Mouse (Mus musculus) liver, postnatal 0 days (tissue): ENCODE results near the gene Gpr83. TPM values are rescaled to one million over a fixed set of nuclear protein-coding genes. Genes with fewer than 3 reads are reported as not detected.

Experiments used
- ATAC-seq: fragments of 200-750 bp; cut with Nextera tagmentation; 2 replicates; pipeline ENCODE4 v1.8.0; 2017; ENCODE audit warnings: mild to moderate bottlenecking, moderate library complexity
- DNase-seq: peaks from one replicate; pipeline ENCODE4 v3.0.0-alpha.2; 2016
- H3K27ac ChIP-seq: fragments of 300-500 bp; sonication (generic); 2 replicates; pipeline ENCODE4 v1.5.1; 2014; ENCODE audit warnings: antibody characterized with exemption, moderate library complexity, mild to moderate bottlenecking, low read depth
- H3K27me3 ChIP-seq: fragments of 300-500 bp; sonication (generic); 2 replicates; pipeline ENCODE4 v1.6.1; 2014; ENCODE audit warnings: low read length, control low read depth, mixed read lengths; ENCODE audit not compliant: insufficient read depth
- H3K36me3 ChIP-seq: fragments of 300-500 bp; sonication (generic); replicated peaks from 2 replicates; pipeline ENCODE4 v1.6.1; 2014; ENCODE audit warnings: mild to moderate bottlenecking, control low read depth, low read length, moderate library complexity, mixed read lengths; ENCODE audit not compliant: insufficient read depth
- H3K4me1 ChIP-seq: fragments of 300-500 bp; sonication (generic); 2 replicates; pipeline ENCODE4 v1.6.1; 2014; ENCODE audit warnings: antibody characterized with exemption, mild to moderate bottlenecking, control low read depth; ENCODE audit not compliant: insufficient read depth
- H3K4me2 ChIP-seq: fragments of 300-500 bp; sonication (generic); 2 replicates; pipeline ENCODE4 v1.6.1; 2014; ENCODE audit warnings: low read depth, mild to moderate bottlenecking, low read length, moderate library complexity, mixed read lengths
- H3K4me3 ChIP-seq: fragments of 300-500 bp; sonication (generic); 2 replicates; pipeline ENCODE4 v1.5.1; 2014; ENCODE audit warnings: low read depth, low read length
- H3K9ac ChIP-seq: fragments of 300-500 bp; sonication (generic); replicated peaks from 2 replicates; pipeline ENCODE4 v1.6.1; 2014; ENCODE audit warnings: mild to moderate bottlenecking, moderate library complexity
- H3K9me3 ChIP-seq: fragments of 300-500 bp; sonication (generic); 2 replicates; pipeline ENCODE4 v1.6.1; 2016; ENCODE audit warnings: mild to moderate bottlenecking, control low read depth, low read length, mixed read lengths
- CTCF ChIP-seq: sonication (generic); IDR thresholded peaks from 2 replicates; pipeline ENCODE4 v1.5.1; 2016; ENCODE audit warnings: antibody characterized with exemption, low read depth
- EP300 ChIP-seq: IDR thresholded peaks from 2 replicates; pipeline ENCODE4 v1.6.1; 2016; ENCODE audit warnings: antibody characterized with exemption, low read depth, mild to moderate bottlenecking
- WGBS: fragments of 180-500 bp; shearing (Covaris S2); extraction: QIAGEN DNeasy Blood & Tissue Kit; methylation state at CpG from one replicate; pipeline ENCODE4 v1.1.7; 2014; ENCODE audit not compliant: insufficient replicate concordance; 5-methylcytosine and 5-hydroxymethylcytosine counted together
- polyA plus RNA-seq: library from polyadenylated mRNA; unstranded; fragments of >200 nt; fragmentation: Nextera tagmentation; extraction: Ambion mirVana; gene quantifications from 2 replicates; pipeline ENCODE4 v1.2.1, GENCODE M21; 2015

Gene Gpr83
- polyA plus RNA-seq, 1 experiment from 2014 or later = not detected

DNA sequence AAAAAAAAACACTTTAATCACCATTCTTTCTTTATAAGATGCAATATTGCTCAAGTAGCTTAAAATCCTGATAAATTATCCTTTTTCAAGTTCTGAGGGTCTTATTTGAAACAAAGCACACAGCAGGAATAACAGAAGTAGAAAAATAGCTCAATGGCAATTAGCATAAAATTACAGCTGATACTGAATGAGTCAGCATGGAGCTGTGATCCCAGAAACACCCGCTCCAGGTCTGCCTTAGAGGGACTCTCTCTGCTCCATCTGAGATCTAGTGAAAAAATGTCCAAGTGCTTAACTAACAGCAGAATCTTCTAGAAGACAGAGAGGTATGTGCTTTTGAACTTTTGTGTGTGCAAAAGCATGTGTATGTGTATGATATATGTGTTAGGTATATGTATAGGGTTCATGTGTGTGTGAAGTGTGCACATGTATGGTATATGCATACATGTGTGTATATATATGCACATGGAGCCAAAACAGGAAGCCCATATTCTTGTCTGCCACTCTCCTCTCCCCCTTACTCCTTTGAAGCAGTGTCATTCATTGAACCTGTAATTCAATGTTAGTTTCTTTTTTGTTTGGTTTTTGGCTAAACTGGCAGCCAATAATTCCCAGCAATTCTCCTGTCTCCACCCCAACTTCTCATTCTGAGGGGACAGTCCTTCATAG is 11.6 kb upstream of the Gpr83 start:
- H3K4me1 ChIP-seq = no peaks in the 10 kb centered on the region
- WGBS = 78% methylated on average over 1 of the region's 1 CpGs
- no peak overlapping the region for H3K4me2 ChIP-seq
- H3K27ac ChIP-seq = no peak overlapping the region
- H3K27me3 ChIP-seq = no peaks in the 10 kb centered on the region
- TF ChIP-seq CTCF (no peak), EP300 (no peak)
- DNase-seq = no peak
- ATAC-seq = no peak
- H3K9me3 ChIP-seq = no peaks in the 10 kb centered on the region
- no peak overlapping the region for H3K9ac ChIP-seq
- no peaks in the 10 kb centered on the region for H3K36me3 ChIP-seq
- H3K4me3 ChIP-seq = no peak overlapping the region

DNA sequence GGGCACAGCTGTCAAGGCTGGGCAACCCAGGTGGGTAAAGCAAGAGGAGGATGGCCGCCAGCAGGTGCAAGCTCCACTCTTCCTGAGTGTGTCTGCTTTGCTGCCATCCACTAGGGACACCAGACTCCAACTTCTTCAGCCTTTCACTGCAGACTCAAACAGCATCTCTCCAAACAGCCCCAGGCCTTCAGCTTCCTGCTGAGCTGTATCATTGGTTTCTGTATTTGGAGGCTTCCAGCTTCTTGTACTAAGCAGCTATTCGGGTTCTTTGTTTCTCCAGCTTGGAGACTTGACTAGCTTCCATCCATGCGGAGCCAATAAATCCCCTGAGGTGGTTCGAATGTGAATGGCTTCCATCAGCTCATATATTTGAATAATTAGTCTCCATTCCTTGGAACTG is 5.4 kb upstream of the Gpr83 start:
- TF ChIP-seq EP300 = no peak
- no peak for TF ChIP-seq CTCF
- no peaks in the 10 kb centered on the region for H3K36me3 ChIP-seq
- no peak overlapping the region for H3K9ac ChIP-seq
- H3K4me1 ChIP-seq = no peaks in the 10 kb centered on the region
- no peak overlapping the region for H3K4me3 ChIP-seq
- H3K27ac ChIP-seq = no peak overlapping the region
- no peak for ATAC-seq
- no peaks in the 10 kb centered on the region for H3K9me3 ChIP-seq
- H3K27me3 ChIP-seq = peaks cover 16% of the 10 kb centered on the region; the same call in 1 of the 2 replicates
- no peak overlapping the region for H3K4me2 ChIP-seq
- no peak for DNase-seq
- WGBS = 69% methylated on average over 4 of the region's 4 CpGs

DNA sequence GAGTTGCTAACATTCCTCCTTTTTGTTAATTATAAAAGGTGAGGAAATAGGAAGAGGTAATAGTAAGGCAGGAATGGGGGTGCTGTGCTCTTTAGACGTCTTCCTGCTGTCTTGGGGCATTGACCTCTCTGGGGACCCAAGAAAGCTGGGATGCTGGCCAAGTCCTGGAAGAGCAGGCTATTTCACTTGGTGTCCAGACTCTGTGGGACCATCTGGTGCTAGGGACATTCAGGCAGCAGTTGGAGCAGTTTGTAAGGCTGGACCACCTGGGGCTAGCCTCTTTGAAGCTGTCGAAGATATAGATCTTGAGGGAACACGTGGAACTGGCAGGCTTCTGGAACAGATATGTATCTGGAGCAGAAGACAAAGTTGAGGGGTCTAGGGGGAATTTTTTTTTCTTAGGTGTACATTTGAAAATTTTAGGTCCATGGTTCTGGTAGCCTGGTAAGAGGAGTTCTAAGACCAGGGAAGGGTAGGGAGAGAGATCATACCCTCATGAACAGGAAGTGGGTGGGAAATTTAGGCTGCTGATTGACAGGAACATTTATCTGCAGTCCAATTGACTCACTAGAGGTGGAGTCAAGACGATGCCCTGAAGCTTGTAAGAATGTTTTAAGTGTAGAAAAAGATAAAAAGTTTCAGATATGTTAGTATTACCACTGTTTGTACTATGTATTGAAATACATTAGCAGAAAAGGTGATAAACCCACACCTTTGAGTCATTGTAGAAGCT is 2.9 kb upstream of the Gpr83 start:
- Histone ChIP-seq H3K9me3 (no peaks in the 10 kb centered on the region), H3K36me3 (no peaks in the 10 kb centered on the region), H3K27ac (no peak overlapping the region), H3K4me2 (no peak overlapping the region), H3K4me1 (no peaks in the 10 kb centered on the region), H3K27me3 (peaks cover 37% of the 10 kb centered on the region), H3K9ac (no peak overlapping the region), H3K4me3 (no peak overlapping the region)
- 46% methylated on average over 4 of the region's 4 CpGs for WGBS
- TF ChIP-seq CTCF (no peak), EP300 (no peak)
- no peak for ATAC-seq
- no peak for DNase-seq

GRCm38 (mm10) chr9:14858170-14858706 is 1.8 kb upstream of the Gpr83 start:
- Histone ChIP-seq H3K4me1 (no peaks in the 10 kb centered on the region), H3K9ac (no peak overlapping the region), H3K4me3 (no peak overlapping the region), H3K9me3 (no peaks in the 10 kb centered on the region), H3K36me3 (no peaks in the 10 kb centered on the region), H3K27me3 (peaks cover 41% of the 10 kb centered on the region), H3K4me2 (no peak overlapping the region), H3K27ac (no peak overlapping the region)
- ATAC-seq (no peak), DNase-seq (no peak)
- 56% methylated on average over 7 of the region's 7 CpGs for WGBS
- TF ChIP-seq EP300 (no peak), CTCF (no peak)

GRCm38 (mm10) chr9:14858782-14859181 is 1.2 kb upstream of the Gpr83 start:
- H3K9ac ChIP-seq = no peak overlapping the region
- H3K27me3 ChIP-seq = peaks cover 41% of the 10 kb centered on the region
- ATAC-seq (no peak), DNase-seq (no peak)
- H3K4me3 ChIP-seq = no peak overlapping the region
- no peaks in the 10 kb centered on the region for H3K4me1 ChIP-seq
- no peak overlapping the region for H3K4me2 ChIP-seq
- H3K9me3 ChIP-seq = no peaks in the 10 kb centered on the region
- H3K36me3 ChIP-seq = no peaks in the 10 kb centered on the region
- TF ChIP-seq CTCF (no peak), EP300 (no peak)
- no peak overlapping the region for H3K27ac ChIP-seq
- WGBS = 64% methylated on average over 3 of the region's 3 CpGs

GRCm38 (mm10) chr9:14863126-14863525 is 3.1 kb downstream of the Gpr83 start:
- H3K4me1 ChIP-seq = no peaks in the 10 kb centered on the region
- DNase-seq (no peak), ATAC-seq (no peak)
- no peaks in the 10 kb centered on the region for H3K36me3 ChIP-seq
- no peak overlapping the region for H3K9ac ChIP-seq
- H3K4me3 ChIP-seq = no peak overlapping the region
- no peak overlapping the region for H3K27ac ChIP-seq
- no peak overlapping the region for H3K4me2 ChIP-seq
- H3K9me3 ChIP-seq = no peaks in the 10 kb centered on the region
- 84% methylated on average over 3 of the region's 3 CpGs for WGBS
- no peak for TF ChIP-seq EP300
- TF ChIP-seq CTCF = no peak
- peaks cover 38% of the 10 kb centered on the region for H3K27me3 ChIP-seq
